Mouse (Mus musculus): ENCODE measurements around the gene Zmiz2. TPM values are rescaled to one million over a fixed set of nuclear protein-coding genes. Genes with fewer than 3 reads are reported as not detected.

The Zmiz2 gene
- total RNA-seq (2014; rRNA removed): 136 and 149 TPM in 2 replicates
- 27.0 and 29.0 TPM in 2 replicates for polyA plus RNA-seq (2015; fragmentation: Nextera tagmentation; extraction: Ambion mirVana)

DNA sequence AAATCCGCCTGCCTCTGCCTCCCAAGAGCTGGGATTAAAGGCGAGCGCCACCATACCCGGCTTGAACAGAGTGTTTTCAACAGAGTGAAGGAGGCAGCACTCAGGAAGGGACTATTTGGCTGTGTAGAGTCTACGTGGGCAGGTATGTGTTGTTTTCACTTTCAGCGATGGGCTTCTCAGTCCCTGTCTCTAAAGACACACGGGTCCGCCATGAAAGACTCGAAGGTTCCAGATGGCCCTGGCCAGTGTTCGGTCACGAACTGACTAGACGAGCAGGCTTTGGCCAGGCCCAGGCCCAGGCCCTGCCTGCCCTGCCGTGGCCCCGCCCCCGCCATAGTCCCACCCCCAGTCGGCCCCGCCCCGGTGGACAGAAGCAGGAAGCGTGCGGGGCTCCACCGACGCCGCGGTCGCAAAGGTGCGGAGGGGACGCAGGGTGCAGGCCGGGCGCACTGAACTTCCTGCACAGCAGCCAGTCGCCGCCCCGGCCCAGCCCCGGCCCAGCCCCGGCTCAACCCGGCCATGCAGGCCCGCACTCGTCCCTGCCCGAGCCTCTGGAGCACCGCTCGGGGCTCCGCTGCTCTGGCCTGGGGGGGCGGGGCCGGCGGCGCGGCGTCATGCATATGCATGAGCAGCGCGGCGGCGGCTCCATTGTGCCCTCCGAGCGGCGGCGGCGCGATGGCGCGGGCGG, at the start of gene Zmiz2:
Gene Zmiz2, plus strand, starts transcription at position 349 of the 688 bp plus-strand sequence.
- 6% methylated on average over 49 of the region's 60 CpGs for WGBS
- H3K27ac ChIP-seq: peak within 1 kb of the TSS; percentile 93
- DNase-seq (ENCODE audit: low spot score) (peak; percentile 96), ATAC-seq (peak; percentile 98)
- peak within 1 kb of the TSS; percentile 84 for H3K4me2 ChIP-seq (ENCODE audit: low read depth, low read length)
- H3K4me3 ChIP-seq (ENCODE audit: low read length): peak within 1 kb of the TSS; percentile 71
- H3K36me3 ChIP-seq (ENCODE audit: insufficient read depth, low read length): no peaks in the 10 kb centered on the region
- TF ChIP-seq CTCF (IDR thresholded peaks at IDR 0.05; ENCODE audit: low read depth): no peak
- H3K4me1 ChIP-seq (ENCODE audit: insufficient read depth, low read length): peaks cover 19% of the 10 kb centered on the region; the same call in 1 of the 2 replicates
- H3K27me3 ChIP-seq (ENCODE audit: insufficient read depth, low read length): no peaks in the 10 kb centered on the region
- H3K9me3 ChIP-seq (ENCODE audit: low read length): no peaks in the 10 kb centered on the region
- H3K9ac ChIP-seq (replicated peaks; ENCODE audit: low read length): peak within 1 kb of the TSS; percentile 86

DNA sequence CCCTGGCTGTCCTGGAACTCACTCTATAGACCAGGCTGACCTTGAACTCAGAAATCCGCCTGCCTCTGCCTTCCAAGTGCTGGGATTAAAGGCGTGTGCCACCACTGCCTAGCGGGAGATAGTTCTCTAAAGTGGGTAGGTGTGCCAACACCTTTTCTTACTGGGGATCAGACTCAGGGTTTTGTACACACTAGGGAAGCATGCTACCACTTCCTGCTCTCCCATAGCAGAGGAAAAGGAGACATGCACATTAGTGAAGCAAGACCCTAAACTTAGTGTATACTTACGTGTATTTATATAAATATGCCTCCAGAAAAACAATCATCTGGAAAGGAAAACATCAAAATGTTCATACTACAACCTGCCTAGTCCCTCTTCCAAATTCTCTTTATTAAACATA, 42.9 kb upstream of the Zmiz2 start:
- Histone ChIP-seq H3K27me3 (ENCODE audit: insufficient read depth, low read length) (no peaks in the 10 kb centered on the region), H3K4me2 (ENCODE audit: low read depth, low read length) (no peak overlapping the region), H3K36me3 (ENCODE audit: insufficient read depth, low read length) (peaks cover 82% of the 10 kb centered on the region), H3K4me1 (ENCODE audit: insufficient read depth, low read length) (no peaks in the 10 kb centered on the region), H3K27ac (no peak overlapping the region), H3K9me3 (ENCODE audit: low read length) (no peaks in the 10 kb centered on the region), H3K9ac (replicated peaks; ENCODE audit: low read length) (no peak overlapping the region), H3K4me3 (ENCODE audit: low read length) (no peak overlapping the region)
- WGBS: 96% methylated on average over 4 of the region's 4 CpGs
- TF ChIP-seq CTCF (IDR thresholded peaks at IDR 0.05; ENCODE audit: low read depth): no peak
- no peak for DNase-seq (ENCODE audit: low spot score)
- ATAC-seq: no peak

DNA sequence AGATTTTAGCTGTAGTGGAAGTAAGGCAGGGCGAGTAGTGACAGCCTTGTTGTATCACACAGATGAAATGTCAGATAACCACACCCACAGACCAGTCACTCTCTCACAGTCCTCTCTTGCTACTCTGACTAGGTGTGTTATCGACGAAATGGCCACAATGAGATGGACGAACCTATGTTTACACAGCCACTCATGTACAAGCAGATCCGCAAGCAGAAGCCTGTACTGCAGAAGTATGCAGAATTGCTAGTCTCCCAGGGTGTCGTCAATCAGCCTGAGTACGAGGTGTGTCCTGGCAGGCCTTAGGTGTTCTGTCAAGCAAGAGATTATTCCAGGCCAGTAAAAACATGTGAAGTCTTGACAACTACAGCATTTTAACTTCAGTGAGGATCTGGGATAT, 41.9 kb upstream of the Zmiz2 start:
- ATAC-seq: no peak
- no peak for DNase-seq (ENCODE audit: low spot score)
- no peak overlapping the region for H3K27ac ChIP-seq
- no peaks in the 10 kb centered on the region for H3K9me3 ChIP-seq (ENCODE audit: low read length)
- H3K4me2 ChIP-seq (ENCODE audit: low read depth, low read length): no peak overlapping the region
- peaks cover 75% of the 10 kb centered on the region for H3K36me3 ChIP-seq (ENCODE audit: insufficient read depth, low read length)
- no peak for TF ChIP-seq CTCF (IDR thresholded peaks at IDR 0.05; ENCODE audit: low read depth)
- H3K4me1 ChIP-seq (ENCODE audit: insufficient read depth, low read length): no peaks in the 10 kb centered on the region
- H3K27me3 ChIP-seq (ENCODE audit: insufficient read depth, low read length): no peaks in the 10 kb centered on the region
- no peak overlapping the region for H3K9ac ChIP-seq (replicated peaks; ENCODE audit: low read length)
- 96% methylated on average over 7 of the region's 7 CpGs for WGBS
- no peak overlapping the region for H3K4me3 ChIP-seq (ENCODE audit: low read length)

DNA sequence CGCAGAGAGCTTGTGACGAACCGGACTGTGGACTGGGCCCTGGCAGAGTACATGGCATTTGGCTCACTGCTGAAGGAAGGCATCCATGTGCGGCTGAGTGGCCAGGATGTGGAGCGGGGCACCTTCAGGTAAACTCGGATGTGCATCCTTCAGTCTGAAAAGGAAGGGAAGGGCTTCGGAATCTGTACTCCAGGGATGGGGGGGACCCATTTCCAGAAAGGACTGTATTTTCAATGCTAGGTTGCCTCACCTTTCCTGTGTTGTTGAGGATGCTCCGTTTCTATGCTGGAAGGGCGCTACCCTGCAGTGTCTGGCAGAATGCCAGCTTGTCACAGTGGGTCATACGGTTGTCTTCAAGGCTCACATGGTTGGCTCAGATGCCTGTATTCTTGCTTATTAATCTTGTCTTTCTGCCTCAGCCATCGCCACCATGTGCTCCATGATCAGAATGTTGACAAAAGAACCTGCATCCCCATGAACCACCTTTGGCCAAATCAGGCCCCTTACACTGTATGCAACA, 40.1 kb upstream of the Zmiz2 start:
- H3K9ac ChIP-seq (replicated peaks; ENCODE audit: low read length): no peak overlapping the region
- no peaks in the 10 kb centered on the region for H3K9me3 ChIP-seq (ENCODE audit: low read length)
- H3K4me2 ChIP-seq (ENCODE audit: low read depth, low read length): no peak overlapping the region
- no peak overlapping the region for H3K27ac ChIP-seq
- peaks cover 67% of the 10 kb centered on the region for H3K36me3 ChIP-seq (ENCODE audit: insufficient read depth, low read length)
- peak; percentile 28 for DNase-seq (ENCODE audit: low spot score)
- TF ChIP-seq CTCF (IDR thresholded peaks at IDR 0.05; ENCODE audit: low read depth): no peak
- no peaks in the 10 kb centered on the region for H3K27me3 ChIP-seq (ENCODE audit: insufficient read depth, low read length)
- no peak overlapping the region for H3K4me3 ChIP-seq (ENCODE audit: low read length)
- H3K4me1 ChIP-seq (ENCODE audit: insufficient read depth, low read length): no peaks in the 10 kb centered on the region
- WGBS: 75% methylated on average over 11 of the region's 11 CpGs
- no peak for ATAC-seq

DNA sequence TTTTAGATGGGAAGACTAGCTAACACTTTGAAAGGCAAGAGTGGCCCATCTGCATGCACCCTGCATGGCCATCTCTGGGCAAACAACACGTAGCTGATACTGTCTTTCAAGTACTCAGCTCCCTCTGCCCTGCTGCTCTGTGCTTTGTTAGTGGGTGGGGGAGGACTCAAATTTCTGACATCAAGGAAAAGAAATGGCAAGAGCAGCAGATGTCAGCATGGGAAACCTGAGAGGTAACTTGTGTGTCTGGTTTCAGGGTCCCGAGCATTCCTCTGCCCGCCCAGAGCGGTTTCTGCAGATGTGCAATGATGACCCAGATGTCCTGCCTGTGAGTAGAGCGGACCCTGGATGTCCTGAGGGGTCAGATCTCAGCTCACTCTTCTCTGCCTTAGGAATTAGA, 39.3 kb upstream of the Zmiz2 start:
- ATAC-seq (no peak), DNase-seq (ENCODE audit: low spot score) (no peak)
- H3K9me3 ChIP-seq (ENCODE audit: low read length): no peaks in the 10 kb centered on the region
- no peak overlapping the region for H3K27ac ChIP-seq
- peaks cover 60% of the 10 kb centered on the region for H3K36me3 ChIP-seq (ENCODE audit: insufficient read depth, low read length)
- 93% methylated on average over 5 of the region's 5 CpGs for WGBS
- H3K4me3 ChIP-seq (ENCODE audit: low read length): no peak overlapping the region
- H3K4me1 ChIP-seq (ENCODE audit: insufficient read depth, low read length): no peaks in the 10 kb centered on the region
- no peak for TF ChIP-seq CTCF (IDR thresholded peaks at IDR 0.05; ENCODE audit: low read depth)
- H3K4me2 ChIP-seq (ENCODE audit: low read depth, low read length): no peak overlapping the region
- H3K9ac ChIP-seq (replicated peaks; ENCODE audit: low read length): no peak overlapping the region
- H3K27me3 ChIP-seq (ENCODE audit: insufficient read depth, low read length): no peaks in the 10 kb centered on the region

DNA sequence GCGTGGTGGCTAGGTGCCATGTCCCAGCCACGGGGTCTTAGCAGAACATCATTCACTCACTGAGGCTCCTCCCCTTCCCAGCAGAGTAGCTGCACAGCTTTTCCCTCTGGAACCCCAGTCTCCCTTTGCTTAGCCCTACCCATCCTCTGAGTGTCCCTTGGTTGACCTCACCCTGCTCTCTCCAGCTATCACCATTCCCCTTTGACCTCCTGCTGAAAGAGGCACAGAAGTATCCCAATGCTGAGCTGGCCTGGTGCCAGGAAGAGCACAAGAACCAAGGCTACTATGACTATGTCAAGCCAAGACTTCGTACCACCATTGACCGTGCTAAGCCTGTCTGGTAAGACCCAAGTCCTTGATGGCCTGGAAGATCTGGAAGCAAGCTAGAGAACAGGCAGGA, 33.8 kb upstream of the Zmiz2 start:
- no peak overlapping the region for H3K9ac ChIP-seq (replicated peaks; ENCODE audit: low read length)
- no peak for DNase-seq (ENCODE audit: low spot score)
- H3K4me3 ChIP-seq (ENCODE audit: low read length): no peak overlapping the region
- 90% methylated on average over 4 of the region's 4 CpGs for WGBS
- ATAC-seq: no peak
- no peaks in the 10 kb centered on the region for H3K27me3 ChIP-seq (ENCODE audit: insufficient read depth, low read length)
- no peaks in the 10 kb centered on the region for H3K4me1 ChIP-seq (ENCODE audit: insufficient read depth, low read length)
- no peaks in the 10 kb centered on the region for H3K9me3 ChIP-seq (ENCODE audit: low read length)
- H3K4me2 ChIP-seq (ENCODE audit: low read depth, low read length): no peak overlapping the region
- no peak overlapping the region for H3K27ac ChIP-seq
- peaks cover 40% of the 10 kb centered on the region for H3K36me3 ChIP-seq (ENCODE audit: insufficient read depth, low read length)
- TF ChIP-seq CTCF (IDR thresholded peaks at IDR 0.05; ENCODE audit: low read depth): no peak
